Mouse (Mus musculus) midbrain, postnatal 0 days (tissue): Measurements from ENCODE around the gene AL732309.1. TPM values are rescaled to one million over a fixed set of nuclear protein-coding genes. Genes with fewer than 3 reads are reported as not detected.
A peak's percentile ranks its signal among the peaks of the same experiment; 100 is the strongest.
"Not testable (repeated sequence)": the region's sequence is repeated elsewhere in the genome, so short reads cannot be mapped to it uniquely, and the experiment has no call there.

Experiments
- ATAC-seq: fragments of 200-750 bp; cut with Nextera tagmentation; 2 replicates; pipeline ENCODE4 v1.8.0; 2017; ENCODE audit warnings: moderate number of reproducible peaks, mild to moderate bottlenecking, moderate TSS enrichment, moderate library complexity; ENCODE audit not compliant: low FRiP score
- DNase-seq: peaks from one replicate; pipeline ENCODE4 v3.0.0-alpha.2; 2015; ENCODE audit warnings: low spot score
- H3K27ac ChIP-seq: fragments of 300-500 bp; sonication (generic); 2 replicates; pipeline ENCODE4 v1.5.1; 2014; ENCODE audit warnings: low read depth, mild to moderate bottlenecking, low read length, mixed read lengths
- H3K27me3 ChIP-seq: fragments of 300-500 bp; sonication (generic); 2 replicates; pipeline ENCODE4 v1.6.1; 2014; ENCODE audit warnings: low read length, control low read depth, mixed read lengths; ENCODE audit not compliant: insufficient read depth
- H3K36me3 ChIP-seq: fragments of 300-500 bp; sonication (generic); 2 replicates; pipeline ENCODE4 v1.6.1; 2014; ENCODE audit warnings: low read length, control low read depth, mixed read lengths; ENCODE audit not compliant: insufficient read depth
- H3K4me1 ChIP-seq: fragments of 300-500 bp; sonication (generic); 2 replicates; pipeline ENCODE4 v1.6.1; 2014; ENCODE audit warnings: mild to moderate bottlenecking, control low read depth, antibody characterized with exemption, low read length, mixed read lengths; ENCODE audit not compliant: insufficient read depth
- H3K4me2 ChIP-seq: fragments of 300-500 bp; sonication (generic); 2 replicates; pipeline ENCODE4 v1.6.1; 2014; ENCODE audit warnings: low read depth, mild to moderate bottlenecking, low read length, mixed read lengths; ENCODE audit not compliant: poor library complexity, severe bottlenecking
- H3K4me3 ChIP-seq: fragments of 300-500 bp; sonication (generic); 2 replicates; pipeline ENCODE4 v1.5.1; 2014; ENCODE audit warnings: low read depth, mild to moderate bottlenecking, low read length, moderate library complexity
- H3K9ac ChIP-seq: fragments of 300-500 bp; sonication (generic); replicated peaks from 2 replicates; pipeline ENCODE4 v1.6.1; 2014; ENCODE audit warnings: mild to moderate bottlenecking, low read length, moderate library complexity, mixed read lengths; ENCODE audit not compliant: poor library complexity, severe bottlenecking
- H3K9me3 ChIP-seq: fragments of 300-500 bp; sonication (generic); 2 replicates; pipeline ENCODE4 v1.6.1; 2016; ENCODE audit warnings: low read length, control low read depth
- CTCF ChIP-seq: IDR thresholded peaks from 2 replicates; pipeline ENCODE4 v1.5.1; 2016; ENCODE audit warnings: antibody characterized with exemption, mild to moderate bottlenecking
- WGBS: fragments of 180-500 bp; shearing (Covaris S2); extraction: QIAGEN DNeasy Blood & Tissue Kit; methylation state at CpG from one replicate; pipeline ENCODE4 v1.1.7; 2014; 5-methylcytosine and 5-hydroxymethylcytosine counted together
- polyA plus RNA-seq: library from polyadenylated mRNA; unstranded; fragments of >200 nt; fragmentation: Nextera tagmentation; extraction: Ambion mirVana; gene quantifications from 2 replicates; pipeline ENCODE4 v1.2.1, GENCODE M21; 2015
- total RNA-seq: library from RNA; depleted of rRNA; stranded (reverse); fragments of >200 nt; gene quantifications from 2 replicates; pipeline ENCODE4 v1.2.3, GENCODE M21; 2014

The AL732309.1 gene
- total and polyA plus RNA-seq, 2 experiments from 2014 or later, result 3.0 to 7.3 TPM

DNA sequence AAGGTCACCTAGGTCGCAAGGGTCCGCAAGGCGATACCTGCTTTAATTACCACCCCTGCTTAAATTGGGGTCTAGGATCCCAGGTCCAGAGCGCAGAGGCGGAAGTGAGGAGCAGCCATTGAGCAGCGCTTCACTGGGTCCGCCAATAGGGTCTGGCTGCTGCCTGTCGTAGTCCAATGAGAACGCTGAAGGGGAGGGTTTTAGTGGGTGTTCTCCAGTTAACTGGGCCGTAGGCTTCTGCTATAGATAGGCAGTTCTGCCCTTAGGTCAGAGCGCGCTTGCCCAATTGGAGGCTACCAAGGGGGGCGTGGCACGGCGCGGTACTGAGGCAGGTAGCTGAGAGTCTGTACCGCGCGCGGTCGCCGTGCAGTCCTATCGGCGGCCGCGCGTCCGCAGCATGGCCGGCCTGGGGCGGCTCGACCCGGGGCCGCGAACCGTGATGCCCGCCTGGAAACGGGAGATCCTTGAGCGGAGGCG is 15.7 kb upstream of the AL732309.1 start, which contains the start of gene Tprn:
Gene Tprn, plus strand, starts transcription at position 328 of the 477 bp plus-strand sequence.
- H3K4me2 ChIP-seq, result peak within 1 kb of the TSS; percentile 100
- under 1% methylated on average over 39 of the region's 39 CpGs for WGBS
- H3K9ac ChIP-seq, result peak within 1 kb of the TSS; percentile 65
- peak within 1 kb of the TSS; percentile 76 for H3K27ac ChIP-seq
- peak; percentile 97 for ATAC-seq
- 0 out of 2 replicates have a peak, but pooled peaks have one; percentile 6 for TF ChIP-seq CTCF
- peaks cover 36% of the 10 kb centered on the region for H3K4me1 ChIP-seq
- peak; percentile 99 for DNase-seq
- no peaks in the 10 kb centered on the region for H3K9me3 ChIP-seq
- peaks cover 3% of the 10 kb centered on the region; the same call in 1 of the 2 replicates for H3K27me3 ChIP-seq
- peak within 1 kb of the TSS; percentile 71 for H3K4me3 ChIP-seq
- H3K36me3 ChIP-seq, result 0 out of 2 replicates have a peak, but pooled peaks cover 3% of the 10 kb centered on the region

- no peaks in the 10 kb centered on the region for H3K9me3 ChIP-seq
- ATAC-seq, result peak; percentile 1
- peaks cover 31% of the 10 kb centered on the region for H3K4me1 ChIP-seq
Measured at GRCm38 (mm10) chr2:25261870-25262269, 15.2 kb upstream of the AL732309.1 start.

DNA sequence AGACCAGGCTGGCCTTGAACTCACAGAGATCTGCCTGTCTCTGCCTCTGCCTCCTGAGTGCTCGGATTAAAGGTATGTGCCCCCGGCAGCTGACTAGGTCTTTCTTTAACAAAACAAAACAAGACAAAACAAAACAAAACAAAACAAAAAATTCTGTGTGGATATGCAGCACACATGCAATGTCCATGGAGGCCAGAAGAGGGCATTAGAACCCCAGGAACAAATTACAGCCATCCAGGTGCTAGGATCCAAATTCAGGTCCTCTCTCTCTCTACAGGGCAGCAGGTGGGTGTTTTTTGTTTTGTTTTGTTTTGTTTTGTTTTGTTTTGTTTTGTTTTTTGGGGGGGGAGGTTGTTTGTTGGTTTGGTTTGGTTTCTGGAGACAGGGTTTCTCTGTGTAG is 12.2 kb upstream of the AL732309.1 start:
- 49% methylated on average over 2 of the region's 2 CpGs for WGBS
- TF ChIP-seq CTCF, result peak; percentile 59

More at GRCm38 (mm10) chr2:25261870-25262269, 15.2 kb upstream of the AL732309.1 start:
- no peak for DNase-seq
- Histone ChIP-seq H3K4me2 (peak overlapping the region; percentile 100), H3K9ac (peak overlapping the region; percentile 42), H3K27ac (peak overlapping the region; percentile 76), H3K27me3 (peaks cover 3% of the 10 kb centered on the region; the same call in 1 of the 2 replicates), H3K4me3 (peak overlapping the region; percentile 71), H3K36me3 (no peaks in the 10 kb centered on the region)
- WGBS, result 42% methylated on average over 12 of the region's 12 CpGs
- no peak for TF ChIP-seq CTCF

GRCm38 (mm10) chr2:25257250-25257649 is 10.6 kb upstream of the AL732309.1 start:
- H3K9ac ChIP-seq, H3K36me3 ChIP-seq, H3K27ac ChIP-seq, H3K4me1 ChIP-seq, H3K9me3 ChIP-seq, ATAC-seq, H3K4me2 ChIP-seq, DNase-seq, H3K27me3 ChIP-seq, H3K4me3 ChIP-seq: not testable (repeated sequence)
- 94% methylated on average over 5 of the region's 5 CpGs for WGBS

More for the DNA sequence above, 12.2 kb upstream of the AL732309.1 start:
- H3K4me1 ChIP-seq, result peaks cover 17% of the 10 kb centered on the region
- no peak for DNase-seq
- H3K27me3 ChIP-seq, result 0 out of 2 replicates have a peak, but pooled peaks cover under 1% of the 10 kb centered on the region
- no peaks in the 10 kb centered on the region for H3K36me3 ChIP-seq
- H3K27ac ChIP-seq, result no peak overlapping the region
- H3K9me3 ChIP-seq, result no peaks in the 10 kb centered on the region
- H3K4me2 ChIP-seq, result no peak overlapping the region
- no peak overlapping the region for H3K9ac ChIP-seq
- no peak for ATAC-seq
- no peak overlapping the region for H3K4me3 ChIP-seq

DNA sequence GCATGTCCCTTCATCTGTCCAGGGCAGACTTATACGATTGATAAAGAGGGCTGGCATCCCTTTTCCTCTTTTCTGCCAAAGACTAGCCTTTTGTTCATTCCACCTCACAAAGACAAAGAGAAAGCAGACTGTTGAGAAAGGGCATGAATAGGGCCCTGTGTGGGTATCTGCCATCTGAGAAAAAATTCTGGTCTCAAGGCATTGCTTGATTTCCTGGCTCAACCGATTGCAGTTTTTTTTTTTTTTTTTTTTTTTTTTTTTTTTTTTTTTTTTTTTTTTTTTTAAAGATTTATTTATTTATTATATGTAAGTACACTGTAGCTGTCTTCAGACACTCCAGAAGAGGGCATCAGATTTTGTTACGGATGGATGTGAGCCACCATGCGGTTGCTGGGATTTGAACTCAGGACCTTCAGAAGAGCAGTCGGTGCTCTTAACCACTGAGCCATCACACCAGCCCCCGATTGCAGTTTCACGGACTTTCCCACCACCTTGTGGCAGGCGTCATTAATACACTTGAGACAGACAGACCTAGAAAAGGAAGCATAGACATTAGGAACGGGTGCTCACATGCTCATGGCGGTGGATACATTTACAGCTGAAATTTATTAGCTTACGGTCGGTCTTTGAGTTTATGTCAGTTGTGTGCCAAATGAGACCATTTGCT is 9.9 kb upstream of the AL732309.1 start:
- not testable (repeated sequence) for H3K4me1 ChIP-seq, H3K36me3 ChIP-seq, H3K27ac ChIP-seq, H3K27me3 ChIP-seq, ATAC-seq, DNase-seq, H3K9me3 ChIP-seq
- WGBS, result 57% methylated on average over 10 of the region's 12 CpGs
- TF ChIP-seq CTCF, result peak; percentile 35; the same call in 1 of the 2 replicates
- Histone ChIP-seq H3K4me3 (peak overlapping the region; percentile 98), H3K9ac (peak overlapping the region; percentile 86; the same call in 1 of the 2 replicates), H3K4me2 (peak overlapping the region; percentile 99)

DNA sequence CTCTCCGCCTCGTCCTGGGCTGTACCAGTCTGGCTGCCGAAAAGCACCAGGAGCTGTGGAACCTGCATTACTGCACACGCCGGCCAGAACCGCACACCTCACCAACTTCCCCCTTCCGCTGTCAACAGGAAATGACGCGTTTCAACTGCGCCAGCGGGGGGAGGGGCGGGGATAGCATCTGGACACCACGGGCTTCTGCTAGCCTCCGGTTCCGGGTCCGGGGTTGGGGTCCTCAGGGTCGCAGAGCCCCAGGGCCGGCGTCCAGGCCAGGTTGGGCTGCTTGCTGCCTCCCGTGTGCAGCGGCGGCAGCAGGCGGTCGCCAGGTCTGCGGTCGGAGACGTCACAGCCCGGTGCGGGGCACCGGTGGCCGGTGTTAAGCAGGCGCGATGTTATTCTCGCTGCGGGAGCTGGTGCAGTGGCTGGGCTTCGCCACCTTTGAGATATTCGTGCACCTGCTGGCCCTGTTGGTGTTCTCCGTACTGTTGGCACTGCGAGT is 8.7 kb upstream of the AL732309.1 start, which contains the start of gene Tmem203:
Gene Tmem203, plus strand, starts transcription at position 156 of the 496 bp plus-strand sequence.
- TF ChIP-seq CTCF, result no peak
- DNase-seq, result peak; percentile 93
- WGBS, result 1% methylated on average over 38 of the region's 39 CpGs

More for the DNA sequence above, 8.7 kb upstream of the AL732309.1 start, which contains the start of gene Tmem203:
- H3K9ac ChIP-seq, result peak within 1 kb of the TSS; percentile 86
- 0 out of 2 replicates have a peak, but pooled peaks cover 9% of the 10 kb centered on the region for H3K4me1 ChIP-seq
- H3K36me3 ChIP-seq, result peaks cover 7% of the 10 kb centered on the region; the same call in 1 of the 2 replicates
- H3K27me3 ChIP-seq, result no peaks in the 10 kb centered on the region
- no peaks in the 10 kb centered on the region for H3K9me3 ChIP-seq
- peak within 1 kb of the TSS; percentile 98 for H3K4me3 ChIP-seq
- peak within 1 kb of the TSS; percentile 99 for H3K4me2 ChIP-seq
- peak; percentile 92 for ATAC-seq
- H3K27ac ChIP-seq, result peak within 1 kb of the TSS; percentile 82
